Mouse (Mus musculus) layer of hippocampus, adult 2 months (tissue): ENCODE measurements around the gene Pdia6. TPM values are rescaled to one million over a fixed set of nuclear protein-coding genes. Genes with fewer than 3 reads are reported as not detected.

Source experiments
- DNase-seq, 2 experiments: peaks; one replicate each; pipeline ENCODE4 v3.0.0; 2022; ENCODE audit warnings: low spot score in 2 of 2
- H3K27ac ChIP-seq: fragments of 200-600 bp; 2 replicates; pipeline ENCODE4 v1.8.1; 2022
- H3K4me3 ChIP-seq: fragments of 200-600 bp; 2 replicates; pipeline ENCODE4 v1.8.1; 2022; ENCODE audit warnings: mild to moderate bottlenecking
- CTCF ChIP-seq: fragments of 200-600 bp; conservative IDR thresholded peaks from 2 replicates; pipeline ENCODE4 v1.8.1; 2022; ENCODE audit warnings: antibody characterized with exemption, mild to moderate bottlenecking, moderate library complexity
- long read RNA-seq, 2 experiments: library from polyadenylated mRNA; stranded (forward); transcript quantifications; one replicate each; pipeline ENCODE4 v2.0.0; 2021; ENCODE audit warnings: borderline mapping rate in 2 of 2
- total RNA-seq, 2 experiments: library from RNA; stranded (reverse); gene quantifications; 2 replicates each; pipeline ENCODE4 v1.2.3; 2021

Pdia6 gene
- total RNA-seq = 100 to 1,000 TPM; 122 to 139 TPM
- long read RNA-seq, experiment 1, transcript Pdia6-201 (13 exons, 2,175 nt) = major isoform, 118 of 126 reads
- long read RNA-seq, experiment 1, partial matches to known transcripts = 1 of 126 reads
- long read RNA-seq, experiment 1, other reads (novel, unspliced or antisense) = 7 of 126 reads
- long read RNA-seq, experiment 2, transcript Pdia6-201 (13 exons, 2,175 nt) = major isoform, 217 of 234 reads
- long read RNA-seq, experiment 2, partial matches to known transcripts = 3 of 234 reads
- long read RNA-seq, experiment 2, other reads (novel, unspliced or antisense) = 14 of 234 reads

DNA sequence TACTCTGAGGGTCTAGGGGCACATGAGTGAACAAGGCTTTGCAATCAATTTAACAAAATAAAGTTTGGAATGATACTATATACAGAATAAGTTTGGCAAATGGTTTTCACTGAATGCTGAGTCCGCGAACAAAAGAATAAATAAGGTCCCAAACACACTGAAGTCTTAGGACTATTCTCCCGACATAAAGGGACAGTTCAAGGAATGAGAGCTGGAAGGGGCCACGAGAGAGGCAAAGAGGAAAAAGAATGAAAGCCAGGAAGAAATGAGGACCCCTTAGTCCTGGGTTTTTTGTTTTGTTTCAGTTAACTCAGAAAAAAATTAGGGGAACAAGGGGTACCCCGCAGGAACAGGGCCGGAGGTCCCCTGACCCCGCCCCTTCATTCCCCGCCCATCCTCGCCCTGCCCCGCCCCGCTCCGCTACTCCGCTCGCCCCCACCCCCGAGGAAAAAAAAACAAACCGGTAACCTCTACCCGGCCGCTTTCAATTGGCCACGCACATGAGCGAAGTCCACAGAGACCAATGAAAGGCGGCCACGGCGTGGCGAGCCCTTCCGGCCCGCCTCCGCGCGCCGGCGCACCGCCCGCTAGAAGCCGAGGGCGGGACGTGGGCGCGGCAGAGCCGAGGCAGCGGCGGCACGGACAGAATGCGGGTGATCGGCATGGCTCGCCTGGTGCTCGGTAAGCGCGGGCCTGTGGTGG, at the start of gene Pdia6:
Gene Pdia6, plus strand, starts transcription at position 575 of the 702 bp plus-strand sequence.
- no peak for TF ChIP-seq CTCF
- peak; percentile 89 to 91 for DNase-seq
- H3K4me3 ChIP-seq = peak within 1 kb of the TSS; percentile 96
- H3K27ac ChIP-seq = peak within 1 kb of the TSS; percentile 92

GRCm38 (mm10) chr12:17218390-17218789, 48.0 kb upstream of the Pdia6 start:
- no peak for DNase-seq
- no peak overlapping the region for H3K4me3 ChIP-seq
- H3K27ac ChIP-seq = no peak overlapping the region
- no peak for TF ChIP-seq CTCF

DNA sequence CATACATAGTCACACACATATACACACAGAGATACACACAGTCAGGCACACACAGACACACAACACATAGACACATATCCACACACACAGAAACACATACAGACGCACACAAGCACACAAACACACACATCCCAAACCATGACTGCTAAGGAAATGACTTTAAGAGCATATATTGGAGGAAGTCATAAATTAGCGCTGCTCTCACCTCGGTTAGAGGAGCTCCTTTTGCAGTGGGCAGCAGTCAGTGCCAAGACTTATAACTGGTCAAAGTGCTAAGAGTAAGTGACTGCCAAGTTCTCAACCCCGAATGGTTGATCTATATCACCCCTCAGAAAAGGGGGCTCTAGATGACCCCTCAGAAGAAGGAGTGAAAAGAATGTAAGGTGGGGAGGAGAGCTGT, 47.2 kb upstream of the Pdia6 start:
- DNase-seq = no peak
- no peak overlapping the region for H3K4me3 ChIP-seq
- no peak for TF ChIP-seq CTCF
- H3K27ac ChIP-seq = no peak overlapping the region

DNA sequence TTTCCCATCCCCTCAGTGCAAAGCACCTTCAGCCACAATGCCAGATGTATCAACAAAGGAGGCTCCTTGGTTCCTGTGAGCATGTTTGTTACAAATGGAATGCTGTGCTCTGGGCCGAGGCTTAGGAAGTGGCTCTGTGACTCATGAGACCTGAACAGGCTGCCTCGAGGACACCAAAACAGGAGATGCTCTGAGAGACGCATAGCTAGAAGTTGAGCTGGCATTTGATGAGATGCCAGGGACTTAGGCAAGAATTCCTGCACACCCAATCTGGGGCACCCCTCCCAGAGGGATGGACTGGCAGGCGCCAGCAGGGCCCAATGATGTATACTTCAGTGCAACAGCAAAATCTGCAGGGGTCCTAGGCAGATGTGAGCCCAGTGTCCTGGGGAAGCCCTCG, 45.7 kb upstream of the Pdia6 start:
- no peak for TF ChIP-seq CTCF
- DNase-seq = no peak
- no peak overlapping the region for H3K27ac ChIP-seq

GRCm38 (mm10) chr12:17221891-17222428, 44.4 kb upstream of the Pdia6 start:
- DNase-seq = no peak
- TF ChIP-seq CTCF = peak; percentile 82
- no peak overlapping the region for H3K27ac ChIP-seq
- H3K4me3 ChIP-seq = no peak overlapping the region

More for the DNA sequence above, 45.7 kb upstream of the Pdia6 start:
- no peak overlapping the region for H3K4me3 ChIP-seq

DNA sequence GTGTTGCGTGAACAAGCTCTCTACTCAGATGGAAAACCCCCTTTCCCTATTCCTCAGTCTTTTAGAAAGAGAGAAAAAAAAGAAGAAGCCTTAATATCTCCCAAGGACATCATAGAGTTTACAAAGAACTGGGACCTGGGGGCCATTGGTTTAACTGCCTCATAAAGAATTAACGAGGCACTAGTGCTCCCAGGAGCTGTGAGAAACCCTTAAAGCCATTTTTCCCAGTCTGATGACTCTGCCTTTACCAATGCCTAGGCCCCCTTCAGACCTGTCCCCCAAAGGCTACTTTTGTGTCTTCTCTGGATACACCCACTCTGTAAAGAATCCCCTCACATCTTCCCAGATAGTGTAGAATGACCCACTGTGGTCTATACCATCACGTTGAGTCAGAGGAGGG, 43.3 kb upstream of the Pdia6 start:
- no peak overlapping the region for H3K27ac ChIP-seq
- DNase-seq = no peak
- TF ChIP-seq CTCF = no peak
- H3K4me3 ChIP-seq = no peak overlapping the region

- no peak overlapping the region for H3K4me3 ChIP-seq
- no peak for TF ChIP-seq CTCF
- DNase-seq = no peak
- H3K27ac ChIP-seq = peak overlapping the region; percentile 88; the same call in 1 of the 2 replicates
Measured at GRCm38 (mm10) chr12:17225012-17225411, 41.3 kb upstream of the Pdia6 start.

DNA sequence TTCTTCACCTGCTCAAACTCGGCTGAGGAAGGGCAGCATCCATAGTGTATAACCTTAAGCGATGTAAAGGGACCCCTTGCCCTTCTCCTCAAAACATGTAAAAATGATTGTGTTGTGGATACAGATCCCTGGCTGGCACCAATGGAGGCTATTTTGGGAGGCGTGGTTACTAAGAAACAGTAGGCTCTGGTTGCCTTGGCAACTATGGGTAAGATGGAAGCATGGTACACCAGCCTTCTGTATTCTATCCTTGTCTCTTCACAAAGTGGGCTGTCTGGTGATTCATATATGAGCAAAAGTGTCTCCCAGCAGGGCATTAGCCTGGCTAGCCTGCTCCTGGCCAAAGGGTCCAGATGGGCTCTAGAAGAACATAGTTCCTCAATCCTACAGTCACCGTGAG, 38.4 kb upstream of the Pdia6 start:
- peak overlapping the region; percentile 88 for H3K27ac ChIP-seq
- peak; percentile 61 to 74 for DNase-seq
- TF ChIP-seq CTCF = no peak
- no peak overlapping the region for H3K4me3 ChIP-seq

DNA sequence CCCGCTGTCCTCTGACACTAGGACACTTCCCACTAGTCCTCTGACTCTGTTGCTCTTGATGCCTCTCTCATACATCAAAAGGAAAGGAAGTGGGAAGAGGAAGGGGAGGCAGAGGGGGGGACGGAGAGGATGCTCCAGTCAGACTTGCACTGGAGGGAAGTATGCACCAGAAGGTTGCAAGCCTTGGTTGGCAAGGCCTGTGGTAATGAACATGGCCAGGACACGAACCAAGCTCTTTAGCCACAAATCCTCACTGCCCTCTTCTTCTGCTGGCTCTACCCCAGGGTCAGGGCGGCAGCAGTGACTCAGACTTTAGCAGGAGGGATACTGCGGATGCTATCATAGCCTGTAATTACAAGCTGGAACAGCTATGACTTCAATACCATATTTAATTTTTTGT, 35.8 kb upstream of the Pdia6 start:
- no peak overlapping the region for H3K4me3 ChIP-seq
- no peak for DNase-seq
- H3K27ac ChIP-seq = peak overlapping the region; percentile 10; the same call in 1 of the 2 replicates
- no peak for TF ChIP-seq CTCF

- Histone ChIP-seq H3K27ac (no peak overlapping the region), H3K4me3 (no peak overlapping the region)
- TF ChIP-seq CTCF = no peak
Measured at GRCm38 (mm10) chr12:17231513-17231912, 34.8 kb upstream of the Pdia6 start.

DNA sequence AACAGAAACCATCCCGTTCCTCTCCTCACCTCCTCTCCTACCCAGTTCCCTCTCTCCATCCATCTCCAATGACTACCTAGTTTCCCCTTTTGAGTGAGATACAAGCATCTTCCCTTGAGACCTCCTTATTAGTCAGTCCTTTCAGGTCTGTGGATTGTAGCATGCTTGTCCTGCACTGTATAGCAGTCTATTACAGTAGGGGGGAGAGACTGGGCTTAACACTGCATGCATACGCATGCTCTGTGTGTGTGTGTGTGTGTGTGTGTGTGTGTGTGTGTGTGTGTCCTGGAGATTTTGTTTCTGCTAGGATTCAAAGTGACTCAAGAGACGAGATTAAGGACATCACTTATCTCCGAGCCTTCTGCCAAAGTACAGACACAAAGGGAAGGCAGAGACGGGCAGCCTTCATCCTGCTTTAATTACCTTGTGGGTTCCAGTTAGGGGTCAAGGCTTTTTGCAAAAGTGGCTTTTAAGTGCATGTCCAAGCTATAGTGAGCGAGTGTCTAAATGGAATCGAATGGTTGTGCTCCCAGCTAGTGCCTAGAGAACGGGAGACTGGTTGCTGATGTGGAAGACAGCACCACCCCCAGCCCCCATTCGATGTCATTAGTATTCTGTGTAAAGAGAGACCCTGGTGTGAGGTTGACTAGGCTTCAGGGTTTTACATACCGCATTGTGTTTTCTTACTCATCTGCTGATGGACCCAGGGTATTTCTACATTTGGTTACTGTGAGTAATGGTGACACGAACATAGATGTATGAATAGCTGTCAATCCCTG, 30.6 kb upstream of the Pdia6 start:
- no peak overlapping the region for H3K27ac ChIP-seq
- no peak for DNase-seq
- TF ChIP-seq CTCF = no peak
- H3K4me3 ChIP-seq = no peak overlapping the region

More at GRCm38 (mm10) chr12:17231513-17231912, 34.8 kb upstream of the Pdia6 start:
- no peak for DNase-seq

GRCm38 (mm10) chr12:17238588-17239427, 27.5 kb upstream of the Pdia6 start:
- H3K27ac ChIP-seq = peak overlapping the region; percentile 77

DNA sequence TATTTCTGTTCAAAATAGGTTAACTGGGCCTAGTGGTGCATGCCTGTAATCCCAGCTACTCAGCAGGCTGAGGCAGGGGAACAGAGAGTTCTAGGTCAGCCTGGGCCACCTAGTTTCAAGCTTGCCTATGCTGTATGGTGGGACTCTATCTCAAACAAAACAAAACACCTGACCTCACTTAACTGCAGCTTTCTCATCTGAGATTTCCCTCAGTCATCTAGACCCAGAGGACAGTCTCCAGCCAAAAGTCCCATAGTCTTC, 27.0 kb upstream of the Pdia6 start:
- H3K4me3 ChIP-seq = no peak overlapping the region
- peak in 1 of 2 experiments; percentile 1 for DNase-seq
- no peak for TF ChIP-seq CTCF
- H3K27ac ChIP-seq = peak overlapping the region; percentile 77

More at GRCm38 (mm10) chr12:17238588-17239427, 27.5 kb upstream of the Pdia6 start:
- peak in 1 of 2 experiments; percentile 11 for DNase-seq
- no peak overlapping the region for H3K4me3 ChIP-seq
- TF ChIP-seq CTCF = peak; percentile 33
